Mouse (Mus musculus) neural tube, embryonic 12.5 days (tissue): Measurements from ENCODE around the gene Ins2. TPM values are rescaled to one million over a fixed set of nuclear protein-coding genes. Genes with fewer than 3 reads are reported as not detected.
A peak's percentile ranks its signal among the peaks of the same experiment; 100 is the strongest.

Experiments
- ATAC-seq: fragments of 200-750 bp; cut with Nextera tagmentation; 2 replicates; pipeline ENCODE4 v1.8.0; 2017; ENCODE audit warnings: low read depth, mild to moderate bottlenecking, moderate TSS enrichment, moderate library complexity; ENCODE audit not compliant: low FRiP score
- H3K27ac ChIP-seq: fragments of 300-500 bp; sonication (generic); 2 replicates; pipeline ENCODE4 v1.5.1; 2016
- H3K27me3 ChIP-seq: fragments of 300-500 bp; sonication (generic); replicated peaks from 2 replicates; pipeline ENCODE4 v1.6.1; 2016; ENCODE audit warnings: mild to moderate bottlenecking
- H3K36me3 ChIP-seq: fragments of 300-500 bp; sonication (generic); 2 replicates; pipeline ENCODE4 v1.6.1; 2016; ENCODE audit warnings: mild to moderate bottlenecking
- H3K4me1 ChIP-seq: fragments of 300-500 bp; sonication (generic); 2 replicates; pipeline ENCODE4 v1.6.1; 2016
- H3K4me2 ChIP-seq: fragments of 300-500 bp; sonication (generic); replicated peaks from 2 replicates; pipeline ENCODE4 v1.6.1; 2016; ENCODE audit warnings: mild to moderate bottlenecking
- H3K4me3 ChIP-seq: fragments of 300-500 bp; sonication (generic); 2 replicates; pipeline ENCODE4 v1.5.1; 2016
- H3K9ac ChIP-seq: fragments of 300-500 bp; sonication (generic); 2 replicates; pipeline ENCODE4 v1.6.1; 2016; ENCODE audit warnings: mild to moderate bottlenecking
- H3K9me3 ChIP-seq: fragments of 300-500 bp; sonication (generic); 2 replicates; pipeline ENCODE4 v1.6.1; 2016; ENCODE audit warnings: mild to moderate bottlenecking
- WGBS: fragments of 180-500 bp; shearing (Covaris S2); methylation state at CpG from one replicate; pipeline ENCODE4 v1.1.7; 2016; 5-methylcytosine and 5-hydroxymethylcytosine counted together
- microRNA counts: library from miRNA; unstranded; fragments of <30 nt; microRNA quantifications from one replicate; lab custom pipeline; 2017
- microRNA-seq: library from miRNA; unstranded; fragments of <30 nt; microRNA quantifications from one replicate; pipeline ENCODE4, GENCODE M21; 2017
- polyA plus RNA-seq: library from polyadenylated mRNA; unstranded; fragments of >200 nt; fragmentation: Nextera tagmentation; extraction: Ambion mirVana; gene quantifications from 2 replicates; pipeline ENCODE4 v1.2.1, GENCODE M21; 2016

Ins2 gene
- polyA plus RNA-seq, 1 experiment from 2014 or later = not detected

DNA sequence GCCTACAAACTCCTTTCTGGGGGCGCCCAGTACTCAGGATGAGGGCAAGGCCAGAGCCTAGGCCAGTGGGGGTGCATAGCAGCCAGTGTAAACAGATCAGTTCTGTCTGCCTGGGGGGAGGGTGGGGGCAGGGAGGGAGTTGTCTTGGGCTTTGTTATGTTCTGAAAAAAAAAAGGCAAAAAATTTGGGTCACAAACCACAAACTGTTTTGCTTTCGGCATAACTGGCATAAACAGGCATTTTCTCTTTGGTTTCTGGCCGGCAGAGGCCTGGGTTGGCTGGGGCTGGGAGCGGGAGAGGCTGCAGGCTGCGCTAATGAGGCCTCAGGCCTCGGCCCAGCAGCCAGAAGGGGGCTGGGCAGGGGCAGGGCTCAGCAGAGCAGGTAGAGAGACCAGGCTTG lies 96.5 kb downstream of the Ins2 start:
- Histone ChIP-seq H3K4me2 (no peak overlapping the region), H3K4me1 (no peaks in the 10 kb centered on the region), H3K27me3 (no peaks in the 10 kb centered on the region; the same call in 1 of the 2 replicates), H3K9me3 (no peaks in the 10 kb centered on the region), H3K36me3 (no peaks in the 10 kb centered on the region), H3K4me3 (no peak overlapping the region), H3K9ac (no peak overlapping the region), H3K27ac (no peak overlapping the region)
- ATAC-seq = no peak
- WGBS = 25% methylated on average over 6 of the region's 6 CpGs

- no peaks in the 10 kb centered on the region for H3K36me3 ChIP-seq
- no peak for ATAC-seq
- 57% methylated on average over 5 of the region's 5 CpGs for WGBS
- no peak overlapping the region for H3K4me2 ChIP-seq
- no peak overlapping the region for H3K27ac ChIP-seq
- no peaks in the 10 kb centered on the region for H3K27me3 ChIP-seq
- H3K9ac ChIP-seq = no peak overlapping the region
- H3K4me3 ChIP-seq = no peak overlapping the region
- no peaks in the 10 kb centered on the region for H3K9me3 ChIP-seq
- no peaks in the 10 kb centered on the region for H3K4me1 ChIP-seq
Observed at GRCm38 (mm10) chr7:142645045-142645444, 98.1 kb downstream of the Ins2 start.

- no peaks in the 10 kb centered on the region for H3K27me3 ChIP-seq
- H3K36me3 ChIP-seq = no peaks in the 10 kb centered on the region
- H3K4me3 ChIP-seq = no peak overlapping the region
- no peaks in the 10 kb centered on the region for H3K9me3 ChIP-seq
- no peak overlapping the region for H3K27ac ChIP-seq
- H3K4me2 ChIP-seq = no peak overlapping the region
- no peak for ATAC-seq
- no peak overlapping the region for H3K9ac ChIP-seq
- H3K4me1 ChIP-seq = peaks cover 2% of the 10 kb centered on the region; the same call in 1 of the 2 replicates
Observed at GRCm38 (mm10) chr7:142636178-142636577, 107.0 kb downstream of the Ins2 start.

DNA sequence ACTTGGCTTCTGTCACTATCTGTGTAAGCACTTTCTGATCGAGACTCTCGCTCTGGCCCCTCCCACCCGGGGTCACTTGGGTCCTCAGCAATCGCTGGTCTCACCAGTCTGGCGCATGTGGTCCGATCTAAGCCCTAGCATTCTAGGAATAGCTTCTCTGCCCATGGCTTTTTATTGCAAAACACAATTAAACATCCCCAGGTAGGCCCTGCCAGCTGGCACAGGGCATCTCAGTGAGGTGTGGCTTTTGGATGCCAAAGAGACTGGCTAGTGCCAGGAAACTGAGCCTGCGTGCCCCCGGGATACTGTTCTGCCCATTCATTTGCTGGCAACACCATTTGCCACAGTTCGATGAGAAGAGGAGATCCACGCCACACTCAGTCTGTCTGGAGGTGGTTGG lies 112.5 kb downstream of the Ins2 start:
- no peaks in the 10 kb centered on the region for H3K36me3 ChIP-seq
- H3K4me3 ChIP-seq = no peak overlapping the region
- H3K9ac ChIP-seq = no peak overlapping the region
- no peaks in the 10 kb centered on the region for H3K9me3 ChIP-seq
- H3K27ac ChIP-seq = no peak overlapping the region
- no peaks in the 10 kb centered on the region for H3K27me3 ChIP-seq
- H3K4me2 ChIP-seq = no peak overlapping the region
- no peak for ATAC-seq
- no peaks in the 10 kb centered on the region for H3K4me1 ChIP-seq
- WGBS = 87% methylated on average over 10 of the region's 10 CpGs

DNA sequence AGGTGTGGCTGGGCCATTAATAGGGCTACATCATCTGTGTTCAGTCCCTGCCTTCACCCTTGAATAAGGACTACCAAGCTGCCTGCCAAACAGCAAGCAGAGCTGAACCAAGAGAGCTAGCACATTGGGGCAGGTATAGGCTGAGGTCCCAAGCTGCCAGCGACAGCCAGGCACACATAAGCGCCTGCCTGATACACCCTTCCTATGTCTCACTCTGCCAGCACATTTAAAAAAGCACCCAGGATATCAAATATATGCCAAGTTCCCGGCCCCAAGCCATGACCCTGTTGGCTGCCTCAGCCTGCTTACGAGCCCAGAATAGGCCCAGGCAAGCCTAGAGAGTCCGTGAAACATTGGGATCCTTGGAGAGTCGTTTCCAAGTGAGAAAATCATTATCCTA lies 113.4 kb downstream of the Ins2 start:
- H3K4me1 ChIP-seq = no peaks in the 10 kb centered on the region
- H3K27ac ChIP-seq = no peak overlapping the region
- 81% methylated on average over 6 of the region's 6 CpGs for WGBS
- H3K9ac ChIP-seq = no peak overlapping the region
- no peaks in the 10 kb centered on the region for H3K9me3 ChIP-seq
- no peaks in the 10 kb centered on the region for H3K27me3 ChIP-seq
- no peaks in the 10 kb centered on the region for H3K36me3 ChIP-seq
- no peak overlapping the region for H3K4me2 ChIP-seq
- H3K4me3 ChIP-seq = no peak overlapping the region
- no peak for ATAC-seq

MicroRNAs within 50 kb of the gene (microRNA counts, 519-probe panel; counts per million panel counts)
- 342 counts per million, percentile 67 among the panel's probes with 10 or more counts for microRNA mmu-miR-483 (lab: Ali Mortazavi, UCI)

Small RNA genes lying within 50 kb of the gene (microRNA-seq; reads per million reads assigned to microRNA genes)
- gene Mir483 = 1,397 reads per million, percentile 83 among the genes with 10 or more reads in this experiment

Other genes starting within 250 kb of the Ins2 start
- gene Tnnt3, start 244.5 kb downstream of the Ins2 start, polyA plus RNA-seq = 5.7 and 8.7 TPM in 2 replicates
- gene Mrpl23, start 210.7 kb downstream of the Ins2 start, polyA plus RNA-seq = 13.5 and 14.7 TPM in 2 replicates
- gene Igf2, start 76.6 kb downstream of the Ins2 start, polyA plus RNA-seq = 254 and 320 TPM in 2 replicates
- gene Gm49394, start 73.4 kb downstream of the Ins2 start, polyA plus RNA-seq = not detected in 2 replicates
- 21.6 and 28.0 TPM in 2 replicates for gene Th, start 187.7 kb upstream of the Ins2 start, polyA plus RNA-seq
- gene Ascl2, start 225.9 kb upstream of the Ins2 start, polyA plus RNA-seq = 0.15 and 0.66 TPM in 2 replicates